Mouse (Mus musculus) erythroblast, embryonic 14.5 days (primary cell): Measurements from ENCODE around the gene Ccdc180.

Experiments
- GATA1 ChIP-seq: IDR thresholded peaks from 2 replicates; pipeline ENCODE4 v1.6.1; 2012; ENCODE audit warnings: low read length, inconsistent platforms, mixed read lengths
- TAL1 ChIP-seq: IDR thresholded peaks from 3 replicates; pipeline ENCODE4 v1.6.1; 2012; ENCODE audit warnings: low read length, inconsistent platforms, mixed read lengths

- TF ChIP-seq TAL1 (no peak), GATA1 (no peak)
Measured at GRCm38 (mm10) chr4:45898413-45898812, 8.3 kb downstream of the Ccdc180 start.
